9 mouse cellular contexts compared by ENCODE assay signal in the genomic region with DNA sequence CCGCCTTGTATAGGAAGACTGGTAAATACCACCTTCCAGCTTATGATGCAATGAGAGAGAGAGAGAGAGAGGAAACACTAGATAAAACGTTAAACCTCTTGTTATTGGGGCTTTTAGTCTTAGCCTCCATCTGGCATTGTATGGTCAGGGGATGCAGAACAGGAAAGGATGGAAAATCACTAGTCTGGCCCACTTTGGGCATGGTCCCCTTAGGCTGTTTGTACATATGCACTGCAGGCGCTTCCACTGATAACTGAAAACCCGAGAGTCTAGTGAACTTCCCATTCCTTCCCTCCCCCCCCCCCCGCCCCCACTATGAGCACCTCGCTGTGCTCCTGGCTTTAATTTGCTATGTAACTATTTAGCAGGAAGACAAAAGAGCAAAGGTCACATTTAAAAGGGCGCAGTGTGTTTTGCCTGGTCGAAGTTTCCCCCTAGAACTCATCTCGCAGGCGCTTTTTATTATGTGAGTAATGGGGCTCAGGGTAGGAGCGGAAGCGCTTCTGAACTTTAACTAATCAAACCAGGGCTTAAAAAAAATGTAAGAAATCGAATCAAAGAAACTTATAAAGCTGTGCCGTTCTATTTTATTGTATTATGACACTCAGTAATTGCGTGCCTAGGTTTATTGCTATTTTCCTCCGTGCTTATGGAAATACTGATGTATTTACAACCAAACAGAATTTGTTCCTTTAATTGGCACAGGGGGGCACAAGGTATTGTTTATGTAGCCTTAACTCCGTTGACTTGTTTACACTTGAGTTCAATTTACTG. TPM values are rescaled to one million over a fixed set of nuclear protein-coding genes. Genes with fewer than 3 reads are reported as not detected.
DNase-seq lines count a peak whose midpoint lies in the region; ATAC-seq and TF ChIP-seq lines count a peak whose summit lies in the region.
"Had no signal": no experiment of that assay in that cellular context is flagged by ENCODE, and none has a peak within 500 bp of the region (broad histone marks: within the 10 kb centered on the region; RNA-seq: fewer than 3 reads in every experiment).

No protein-coding gene starts in this region.

- DNase-seq in left cerebral cortex, adult 2 months (ENCODE audit: extremely low spot score in 1 of 2, low spot score in 2 of 2), result no peak
- DNase-seq in left cerebral cortex, adult 11 months (ENCODE audit: low spot score), result no peak
- peak; percentile 44 for DNase-seq in forebrain, embryonic 14.5 days (ENCODE audit: low spot score)
- peak; percentile 64 for DNase-seq in limb, embryonic 14.5 days (ENCODE audit: low spot score)
- DNase-seq in retina, postnatal 1 day, result peak; percentile 27
- DNase-seq in adrenal gland, postnatal 25 days, result no peak
- no peak for DNase-seq in left cerebral cortex, postnatal 25 days (ENCODE audit: low spot score in 2 of 2)
- DNase-seq in left cerebral cortex, postnatal 14 days (ENCODE audit: low spot score in 2 of 2), result no peak

- 12% methylated on average over 17 of the region's 17 CpGs for WGBS in forebrain, embryonic 14.5 days
- 2% methylated on average over 16 of the region's 17 CpGs for WGBS in limb, embryonic 14.5 days

- peak; percentile 59; the same call in 1 of the 2 replicates for ATAC-seq in forebrain, embryonic 14.5 days
- peak; percentile 56 for ATAC-seq in limb, embryonic 14.5 days (ENCODE audit: low FRiP score, low read depth)
- ATAC-seq: Patski had no signal

- H3K9me3 ChIP-seq in forebrain, embryonic 14.5 days (replicated peaks; ENCODE audit: control insufficient read depth, low read length), result no peaks in the 10 kb centered on the region
- H3K9me3 ChIP-seq in limb, embryonic 14.5 days (ENCODE audit: control insufficient read depth, low read length), result no peaks in the 10 kb centered on the region

- no peak for TF ChIP-seq CTCF in left cerebral cortex, adult 2 months (IDR thresholded peaks at IDR 0.05)

- H3K27me3 ChIP-seq in forebrain, embryonic 14.5 days (replicated peaks; ENCODE audit: control insufficient read depth, insufficient read depth, low read length), result no peaks in the 10 kb centered on the region
- H3K27me3 ChIP-seq in limb, embryonic 14.5 days (ENCODE audit: control insufficient read depth, insufficient read depth, low read length), result no peaks in the 10 kb centered on the region

- peak overlapping the region; percentile 51 for H3K4me2 ChIP-seq in forebrain, embryonic 14.5 days (ENCODE audit: low read length)
- H3K4me2 ChIP-seq in limb, embryonic 14.5 days (replicated peaks; ENCODE audit: low read depth, low read length, severe bottlenecking), result peak overlapping the region; percentile 42

- intact Hi-C loops in left cerebral cortex, adult 2 months (cut with DNase I), result no loop called here
- intact Hi-C loops in left cerebral cortex, postnatal 25 days (cut with DNase I), result no loop called here
- intact Hi-C loops in left cerebral cortex, postnatal 14 days (cut with DNase I), result no loop called here

- no peaks in the 10 kb centered on the region for H3K36me3 ChIP-seq in forebrain, embryonic 14.5 days (ENCODE audit: control insufficient read depth, insufficient read depth, low read length)
- no peaks in the 10 kb centered on the region for H3K36me3 ChIP-seq in limb, embryonic 14.5 days (ENCODE audit: control insufficient read depth, insufficient read depth, low read length)

- H3K27ac ChIP-seq in left cerebral cortex, adult 2 months, result peak overlapping the region; percentile 11; the same call in 1 of the 2 replicates
- no peak overlapping the region for H3K27ac ChIP-seq in forebrain, embryonic 14.5 days (ENCODE audit: low read depth, low read length)
- H3K27ac ChIP-seq in limb, embryonic 14.5 days (replicated peaks; ENCODE audit: low read depth, low read length), result peak overlapping the region; percentile 89

- H3K4me3 ChIP-seq in left cerebral cortex, adult 2 months, result peak overlapping the region; percentile 19
- H3K4me3 ChIP-seq in forebrain, embryonic 14.5 days (ENCODE audit: low read depth, low read length), result peak overlapping the region; percentile 17
- H3K4me3 ChIP-seq in limb, embryonic 14.5 days (replicated peaks; ENCODE audit: low read length), result peak overlapping the region; percentile 19

- TF ChIP-seq POLR2A in limb, embryonic 14.5 days (IDR thresholded peaks at IDR 0.05; ENCODE audit: borderline replicate concordance, extremely low read depth, insufficient read depth, insufficient read length), result no peak

- peaks cover 2% of the 10 kb centered on the region; the same call in 1 of the 2 replicates for H3K4me1 ChIP-seq in forebrain, embryonic 14.5 days (ENCODE audit: control insufficient read depth, insufficient read depth, low read length)
- H3K4me1 ChIP-seq in limb, embryonic 14.5 days (ENCODE audit: control insufficient read depth, insufficient read depth, low read length), result peaks cover 10% of the 10 kb centered on the region

- peak overlapping the region; percentile 43; the same call in 1 of the 2 replicates for H3K9ac ChIP-seq in forebrain, embryonic 14.5 days (ENCODE audit: low read length)
- H3K9ac ChIP-seq in limb, embryonic 14.5 days (ENCODE audit: low read depth, low read length, severe bottlenecking), result peak overlapping the region; percentile 43

RNA-seq across cellular contexts. Expression of a gene that starts 40.1 kb away (rescaled TPM):
- total RNA-seq in left cerebral cortex, adult 2 months (2021), result 1 to 10 TPM; 3.6 to 4.7 TPM
- 4.3 and 5.2 TPM in 2 replicates for polyA plus RNA-seq in forebrain, embryonic 14.5 days (2014; fragmentation: Nextera tagmentation; extraction: Ambion mirVana)
- polyA plus RNA-seq in limb, embryonic 14.5 days (2012; rRNA removed), result 29.2 and 31.0 TPM in 2 replicates
- polyA plus RNA-seq in limb, embryonic 14.5 days (2014; fragmentation: Nextera tagmentation; extraction: Ambion mirVana), result 44.3 and 55.7 TPM in 2 replicates
- 30.4 and 39.5 TPM in 2 replicates for total RNA-seq in adrenal gland, postnatal 25 days (2021)
- total RNA-seq in left cerebral cortex, postnatal 25 days (2021), result 1 to 10 TPM; 3.0 to 3.5 TPM
- total RNA-seq in left cerebral cortex, postnatal 14 days (2021), result 1 to 10 TPM; 2.2 to 3.1 TPM

Comparison
In these comparisons a context has a peak if more than half of its experiments do, and no peak if none do; other contexts are left out.
1. DNase-seq: peak in forebrain, embryonic 14.5 days (single experiment), limb, embryonic 14.5 days (single experiment) and retina, postnatal 1 day (single experiment); none in left cerebral cortex, adult 2 months (0 of 2), left cerebral cortex, adult 11 months (single experiment), adrenal gland, postnatal 25 days (single experiment), left cerebral cortex, postnatal 25 days (0 of 2) and left cerebral cortex, postnatal 14 days (0 of 2).
2. Peak in every context shown above with its lines, with median percentiles within 50 percentile points of each other: H3K4me3 ChIP-seq.